Mouse (Mus musculus) stomach, postnatal 0 days (tissue): ENCODE measurements at regions not wholly inside any gene's neighbourhood (a gene's known extent, or its start where the extent isn't known, plus 50 kb on each side); places are given as distances from the start of the nearest gene placed in this dataset.
"Not testable (repeated sequence)": the region's sequence is repeated elsewhere in the genome, so short reads cannot be mapped to it uniquely, and the experiment has no call there.

Source experiments
- ATAC-seq: fragments of 200-750 bp; cut with Nextera tagmentation; 2 replicates; pipeline ENCODE4 v1.8.0; 2017; ENCODE audit not compliant: low FRiP score, low TSS enrichment
- DNase-seq: peaks from one replicate; pipeline ENCODE4 v3.0.0-alpha.2; 2016; ENCODE audit warnings: low spot score
- H3K27ac ChIP-seq: fragments of 300-500 bp; sonication (generic); replicated peaks from 2 replicates; pipeline ENCODE4 v1.5.1; 2014; ENCODE audit warnings: mild to moderate bottlenecking, control low read depth
- H3K27me3 ChIP-seq: fragments of 300-500 bp; sonication (generic); 2 replicates; pipeline ENCODE4 v1.6.1; 2014; ENCODE audit warnings: low read length; ENCODE audit not compliant: control insufficient read depth, insufficient read depth
- H3K36me3 ChIP-seq: fragments of 300-500 bp; sonication (generic); 2 replicates; pipeline ENCODE4 v1.6.1; 2014; ENCODE audit warnings: low read length, mixed read lengths; ENCODE audit not compliant: control insufficient read depth, insufficient read depth
- H3K4me1 ChIP-seq: fragments of 300-500 bp; sonication (generic); replicated peaks from 2 replicates; pipeline ENCODE4 v1.6.1; 2014; ENCODE audit warnings: antibody characterized with exemption; ENCODE audit not compliant: control insufficient read depth, insufficient read depth
- H3K4me2 ChIP-seq: fragments of 300-500 bp; sonication (generic); replicated peaks from 2 replicates; pipeline ENCODE4 v1.6.1; 2014; ENCODE audit warnings: low read depth, mild to moderate bottlenecking, control low read depth, moderate library complexity
- H3K4me3 ChIP-seq: fragments of 300-500 bp; sonication (generic); 2 replicates; pipeline ENCODE4 v1.5.1; 2014; ENCODE audit warnings: low read depth, low read length, control low read depth
- H3K9ac ChIP-seq: fragments of 300-500 bp; sonication (generic); 2 replicates; pipeline ENCODE4 v1.6.1; 2014; ENCODE audit warnings: mild to moderate bottlenecking, low read length, control low read depth, mixed read lengths
- H3K9me3 ChIP-seq: fragments of 300-500 bp; sonication (generic); 2 replicates; pipeline ENCODE4 v1.6.1; 2016; ENCODE audit warnings: low read length; ENCODE audit not compliant: control insufficient read depth
- CTCF ChIP-seq: IDR thresholded peaks from 2 replicates; pipeline ENCODE4 v1.5.1; 2016; ENCODE audit warnings: antibody characterized with exemption, low read depth, mild to moderate bottlenecking, moderate library complexity
- EP300 ChIP-seq: optimal IDR thresholded peaks from 2 replicates; pipeline ENCODE3; 2016; ENCODE audit warnings: antibody characterized with exemption
- WGBS: fragments of 180-500 bp; shearing (Covaris S2); extraction: QIAGEN DNeasy Blood & Tissue Kit; methylation state at CpG from one replicate; pipeline ENCODE4 v1.1.7; 2014; 5-methylcytosine and 5-hydroxymethylcytosine counted together

DNA sequence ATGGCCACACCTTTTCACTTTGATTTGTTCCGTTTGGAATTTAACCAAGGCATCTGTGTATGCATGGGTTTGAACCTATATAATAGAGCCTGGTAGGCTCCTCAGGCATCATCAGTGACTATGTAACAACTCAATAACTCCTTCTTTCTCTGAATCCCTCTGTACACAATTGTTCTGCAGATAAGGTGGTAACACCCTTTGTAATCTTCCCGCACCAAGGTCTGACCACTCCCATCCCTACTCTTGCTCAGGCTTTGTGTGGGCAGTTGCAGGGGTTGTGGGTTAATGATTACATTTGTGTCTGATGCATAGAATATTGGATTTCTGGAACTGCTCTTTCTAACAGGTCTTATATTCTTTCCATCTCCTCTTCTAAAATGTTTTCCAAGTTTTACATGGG lies 596.9 kb downstream of the Anxa1 start:
- no peak overlapping the region for H3K27ac ChIP-seq
- peak; percentile 86; the same call in 1 of the 2 replicates for ATAC-seq
- H3K9ac ChIP-seq, result no peak overlapping the region
- H3K36me3 ChIP-seq, result no peaks in the 10 kb centered on the region
- H3K27me3 ChIP-seq, result no peaks in the 10 kb centered on the region
- no peak overlapping the region for H3K4me2 ChIP-seq
- TF ChIP-seq EP300, result no peak
- TF ChIP-seq CTCF, result no peak
- H3K4me3 ChIP-seq, result no peak overlapping the region
- H3K9me3 ChIP-seq, result no peaks in the 10 kb centered on the region
- WGBS, result 54% methylated on average over 2 of the region's 2 CpGs
- no peaks in the 10 kb centered on the region for H3K4me1 ChIP-seq
- DNase-seq, result peak; percentile 17

DNA sequence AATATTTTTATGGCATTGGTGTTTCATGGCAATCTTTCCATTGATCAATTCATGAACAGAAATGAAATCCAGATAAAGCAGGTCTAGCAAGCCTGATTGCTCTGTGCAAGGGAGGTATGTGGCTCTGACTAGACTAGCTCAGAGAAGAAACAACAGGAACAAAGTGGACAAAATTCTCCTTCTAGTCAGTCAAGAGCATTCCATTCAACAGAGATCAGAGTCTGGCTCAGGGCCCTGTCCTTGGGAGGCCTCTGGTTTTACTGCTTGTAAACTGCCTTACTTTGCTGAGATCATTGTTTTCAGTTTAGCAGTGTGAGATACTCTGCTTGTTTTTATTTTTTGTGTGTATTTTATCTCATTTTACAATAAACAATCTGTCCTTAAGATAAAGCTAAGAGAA lies 607.2 kb downstream of the Anxa1 start:
- no peak overlapping the region for H3K9ac ChIP-seq
- ATAC-seq (no peak), DNase-seq (no peak)
- no peak overlapping the region for H3K4me3 ChIP-seq
- H3K36me3 ChIP-seq, result no peaks in the 10 kb centered on the region
- no peak overlapping the region for H3K4me2 ChIP-seq
- no peaks in the 10 kb centered on the region for H3K4me1 ChIP-seq
- no peaks in the 10 kb centered on the region for H3K27me3 ChIP-seq
- no peak overlapping the region for H3K27ac ChIP-seq
- no peaks in the 10 kb centered on the region for H3K9me3 ChIP-seq
- no peak for TF ChIP-seq CTCF
- no peak for TF ChIP-seq EP300

DNA sequence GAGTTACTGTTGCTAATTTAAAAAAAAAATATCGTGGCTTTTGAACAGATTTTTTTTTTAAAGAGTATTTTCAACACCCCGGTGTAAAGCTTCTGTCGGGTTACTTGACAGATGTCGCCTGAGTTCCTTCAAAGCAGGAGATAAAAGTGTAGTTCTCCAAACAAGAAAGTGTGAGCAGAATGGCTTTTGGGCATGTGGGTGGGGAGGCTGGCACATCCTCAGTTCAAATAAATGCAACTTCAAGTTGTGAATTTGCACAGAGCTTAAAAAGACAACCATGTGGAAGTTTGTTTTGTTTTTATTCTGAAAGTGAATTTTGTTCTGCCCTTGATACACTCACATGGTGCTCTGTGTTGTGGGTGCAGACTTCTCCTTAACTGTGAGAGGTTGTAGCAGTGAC lies 612.9 kb downstream of the Anxa1 start:
- Histone ChIP-seq H3K27ac (no peak overlapping the region), H3K36me3 (no peaks in the 10 kb centered on the region), H3K4me3 (no peak overlapping the region), H3K9me3 (no peaks in the 10 kb centered on the region), H3K27me3 (no peaks in the 10 kb centered on the region), H3K9ac (no peak overlapping the region), H3K4me2 (no peak overlapping the region), H3K4me1 (no peaks in the 10 kb centered on the region)
- no peak for ATAC-seq
- 28% methylated on average over 4 of the region's 4 CpGs for WGBS
- DNase-seq, result no peak
- TF ChIP-seq CTCF (no peak), EP300 (no peak)

DNA sequence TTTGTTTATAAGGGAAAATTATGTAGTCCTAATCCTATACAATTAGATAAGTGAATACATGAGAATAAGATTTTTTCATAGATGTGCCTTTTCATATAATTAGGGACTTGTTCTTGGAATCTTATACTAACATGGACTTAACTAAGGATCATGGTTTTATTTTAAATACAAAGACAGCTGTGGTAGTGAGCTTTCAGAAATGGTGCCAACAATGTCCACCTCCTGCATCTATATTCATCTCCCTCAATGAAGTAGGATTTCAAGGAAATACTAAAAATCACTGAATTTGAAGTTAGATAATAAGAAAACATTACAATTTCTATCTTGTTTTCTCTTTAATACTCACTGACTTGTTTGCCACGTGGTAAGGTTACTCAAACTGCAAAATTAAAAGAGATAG lies 619.8 kb downstream of the Anxa1 start:
- no peak overlapping the region for H3K9ac ChIP-seq
- H3K4me1 ChIP-seq, result no peaks in the 10 kb centered on the region
- no peak for DNase-seq
- H3K36me3 ChIP-seq, result no peaks in the 10 kb centered on the region
- 43% methylated on average over 1 of the region's 1 CpGs for WGBS
- H3K27me3 ChIP-seq, result no peaks in the 10 kb centered on the region
- no peak overlapping the region for H3K4me2 ChIP-seq
- H3K9me3 ChIP-seq, result no peaks in the 10 kb centered on the region
- no peak for ATAC-seq
- no peak for TF ChIP-seq CTCF
- no peak for TF ChIP-seq EP300
- no peak overlapping the region for H3K4me3 ChIP-seq
- H3K27ac ChIP-seq, result no peak overlapping the region

DNA sequence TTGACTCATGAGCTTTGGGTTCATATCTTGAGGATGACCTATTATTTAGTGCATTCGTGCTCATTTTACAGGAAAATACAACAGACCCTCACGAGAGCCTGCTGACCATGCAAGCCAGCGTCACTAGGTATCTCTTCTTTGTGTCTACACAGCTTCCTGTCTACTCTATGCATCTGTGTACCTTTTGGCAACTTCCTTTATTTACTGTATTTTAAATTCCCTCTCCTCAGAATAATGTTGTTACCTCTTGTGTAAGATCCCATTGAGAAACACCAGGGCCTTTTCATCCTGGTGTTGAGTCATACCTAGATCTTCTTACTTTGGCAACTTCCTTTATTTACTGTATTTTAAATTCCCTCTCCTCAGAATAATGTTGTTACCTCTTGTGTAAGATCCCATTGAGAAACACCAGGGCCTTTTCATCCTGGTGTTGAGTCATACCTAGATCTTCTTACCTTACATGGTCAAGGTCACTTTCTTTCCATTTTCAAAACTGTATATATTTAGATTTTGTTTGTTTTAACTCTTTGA lies 639.1 kb upstream of the Rorb start:
- not testable (repeated sequence) for H3K27me3 ChIP-seq, H3K27ac ChIP-seq, H3K9ac ChIP-seq, ATAC-seq, DNase-seq, H3K4me3 ChIP-seq, H3K4me2 ChIP-seq, H3K36me3 ChIP-seq, H3K9me3 ChIP-seq, H3K4me1 ChIP-seq
- 82% methylated on average over 3 of the region's 3 CpGs for WGBS

DNA sequence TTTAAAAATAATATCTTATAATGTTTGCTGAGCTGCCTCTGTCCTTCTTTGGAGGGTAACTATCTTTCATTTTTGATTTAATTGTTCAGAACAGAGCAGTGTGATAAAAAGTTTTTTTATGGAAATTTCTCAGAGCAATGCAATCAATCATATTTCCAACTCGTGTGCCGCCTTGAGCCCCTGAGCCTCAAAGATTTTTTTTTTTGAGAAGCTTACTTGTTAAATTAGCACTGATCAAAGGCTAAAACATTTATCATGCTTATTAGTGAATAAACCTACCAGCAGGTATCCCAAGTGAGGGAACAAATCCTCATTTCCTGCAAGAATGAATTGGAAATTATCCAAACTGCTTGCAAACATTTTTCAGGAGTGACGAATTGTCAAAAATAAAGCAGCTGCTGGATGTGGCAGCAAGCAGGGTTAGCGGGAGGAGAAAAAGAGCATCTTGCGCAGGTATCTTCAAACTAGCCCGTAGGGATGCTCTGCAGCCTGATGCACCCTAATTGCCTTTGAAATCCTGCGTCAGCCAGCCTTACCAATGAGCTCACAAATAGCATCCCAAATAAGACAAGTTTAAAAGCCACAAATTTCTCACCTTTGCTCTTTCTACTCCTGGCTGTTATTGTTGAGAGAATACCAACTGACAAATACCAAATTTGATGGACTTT lies 637.0 kb upstream of the Rorb start:
- Histone ChIP-seq H3K9me3 (no peaks in the 10 kb centered on the region), H3K27me3 (no peaks in the 10 kb centered on the region), H3K9ac (no peak overlapping the region), H3K4me1 (no peaks in the 10 kb centered on the region), H3K27ac (no peak overlapping the region), H3K4me3 (no peak overlapping the region), H3K36me3 (no peaks in the 10 kb centered on the region), H3K4me2 (no peak overlapping the region)
- no peak for ATAC-seq
- no peak for DNase-seq
- WGBS, result 38% methylated on average over 7 of the region's 7 CpGs
- TF ChIP-seq CTCF (no peak), EP300 (no peak)
